Mouse (Mus musculus) heart, postnatal 4 days (tissue): ENCODE measurements around the gene Mbtd1. TPM values are rescaled to one million over a fixed set of nuclear protein-coding genes. Genes with fewer than 3 reads are reported as not detected.
A peak's percentile ranks its signal among the peaks of the same experiment; 100 is the strongest.

ENCODE experiments used
- DNase-seq: peaks from one replicate; pipeline ENCODE4 v3.0.0; 2021
- total RNA-seq, 2 experiments: library from RNA; stranded (reverse); gene quantifications; 2 replicates each; pipeline ENCODE4 v1.2.3; 2021

Gene Mbtd1
- total RNA-seq, 2 experiments from 2014 or later: 35.8 to 40.0 TPM

GRCm38 (mm10) chr11:93948887-93949567 lies 63.4 kb downstream of the Mbtd1 start:
- DNase-seq: no peak

DNA sequence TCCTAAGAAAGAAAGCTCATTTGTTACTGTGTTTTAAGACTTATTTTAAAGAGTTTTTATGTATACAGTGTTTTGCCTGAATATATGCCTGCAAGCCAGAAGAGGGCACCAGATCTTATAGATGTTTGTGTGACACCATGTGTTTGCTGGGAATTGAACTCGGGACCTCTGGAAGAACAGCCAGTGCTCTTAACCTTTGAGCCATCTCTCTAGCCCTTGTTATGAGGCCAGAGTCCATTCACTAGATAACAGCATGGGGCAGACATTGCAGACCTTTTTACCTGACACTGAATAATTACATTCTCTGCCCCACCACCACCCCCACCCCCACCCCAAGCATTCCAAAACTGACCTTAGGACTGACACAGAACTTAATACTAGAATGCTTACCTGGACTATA lies 64.4 kb downstream of the Mbtd1 start:
- no peak for DNase-seq

DNA sequence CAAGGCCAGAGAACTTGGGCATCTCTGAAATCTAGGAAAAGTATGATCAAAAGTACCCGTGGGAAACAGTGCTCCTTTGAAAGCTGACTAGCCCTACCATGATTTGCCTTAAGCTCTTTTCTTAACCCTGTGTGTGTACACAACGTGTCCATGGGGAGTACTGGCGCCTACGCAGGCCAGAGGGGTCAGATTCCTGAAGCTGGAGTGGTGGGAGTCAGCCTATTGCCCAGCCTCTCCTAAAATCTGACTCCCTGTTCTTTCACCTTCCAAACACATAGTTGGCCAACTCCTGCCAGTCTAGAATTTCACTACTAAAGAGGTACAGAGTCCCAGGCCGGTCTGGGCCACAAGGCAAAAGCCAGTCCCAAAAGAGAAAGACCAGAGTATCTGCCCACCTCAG lies 66.7 kb downstream of the Mbtd1 start:
- DNase-seq: no peak

- no peak for DNase-seq
Measured at GRCm38 (mm10) chr11:93954738-93955255, 69.1 kb downstream of the Mbtd1 start.

DNA sequence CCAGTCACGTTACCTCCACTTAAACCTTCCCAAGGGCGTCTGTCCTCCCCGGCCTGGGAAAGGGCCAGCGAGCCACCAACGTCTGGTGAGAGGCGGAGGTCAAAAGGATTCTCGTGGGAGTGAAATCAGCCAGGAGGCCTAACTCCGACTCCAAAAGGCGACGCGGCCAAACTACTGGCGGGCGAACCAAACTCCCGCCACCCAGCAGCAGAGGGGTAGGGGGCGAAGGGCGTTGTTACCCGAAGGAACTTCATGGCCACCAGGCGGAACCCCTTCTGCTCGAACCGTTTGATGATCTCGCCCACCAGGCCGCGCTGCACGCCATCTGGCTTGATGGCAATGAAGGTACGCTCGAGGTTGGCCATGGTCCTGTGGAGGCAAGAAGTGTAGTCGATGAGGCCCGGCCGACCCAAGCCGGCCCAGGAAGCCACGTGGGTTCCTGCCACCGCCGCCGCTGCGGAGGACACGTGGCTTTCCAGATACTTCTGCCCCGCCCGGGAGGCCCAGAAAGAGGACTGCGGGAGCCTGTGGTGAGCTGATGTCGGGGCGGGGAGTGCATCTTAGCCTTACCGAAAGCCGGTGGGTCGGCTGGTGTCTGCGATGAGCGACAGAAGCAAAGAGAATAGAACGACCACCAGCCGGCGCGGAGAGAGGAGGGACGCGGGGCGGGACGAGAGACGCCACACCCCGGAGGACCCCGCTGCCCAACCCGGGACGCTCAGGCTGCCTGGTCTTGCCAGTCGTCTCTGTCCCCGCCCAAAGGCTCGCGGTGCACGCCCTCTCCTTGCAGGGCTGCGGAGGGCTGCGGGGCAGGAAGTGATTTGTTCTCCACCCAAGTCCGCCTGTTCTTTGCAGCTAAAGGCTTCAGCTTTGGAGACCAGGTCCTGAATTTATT lies 69.9 kb downstream of the Mbtd1 start:
- peak; percentile 96 for DNase-seq

DNA sequence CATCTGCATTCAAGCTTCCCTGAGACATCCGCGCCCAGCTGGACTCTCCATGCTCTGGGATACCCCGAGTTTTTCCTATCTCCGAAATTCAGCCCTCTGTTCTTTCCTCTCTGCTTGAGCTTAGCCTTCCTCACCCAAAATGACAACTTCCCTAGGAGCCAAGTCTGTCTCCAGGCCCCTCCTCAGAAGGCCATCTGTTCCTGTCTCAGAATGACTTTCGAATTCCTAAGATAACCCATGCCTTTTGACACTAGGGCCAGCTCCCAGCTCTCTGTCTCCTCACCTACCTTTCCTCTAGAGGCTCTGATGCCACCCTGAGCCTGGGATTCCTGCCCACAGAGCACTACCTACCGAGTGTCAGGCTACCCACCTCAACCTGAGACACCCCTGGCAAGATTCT lies 70.5 kb downstream of the Mbtd1 start, which contains the start of gene Nme2:
Gene Nme2, minus strand, starts transcription at position 101 of the 400 bp plus-strand sequence.
- DNase-seq: no peak

GRCm38 (mm10) chr11:93957031-93957555 lies 71.4 kb downstream of the Mbtd1 start:
- no peak for DNase-seq

- no peak for DNase-seq
Measured at GRCm38 (mm10) chr11:93957746-93958145, 72.1 kb downstream of the Mbtd1 start.

GRCm38 (mm10) chr11:93961482-93961881 lies 75.8 kb downstream of the Mbtd1 start:
- DNase-seq: no peak

GRCm38 (mm10) chr11:93963013-93963412 lies 77.4 kb downstream of the Mbtd1 start:
- DNase-seq: no peak

DNA sequence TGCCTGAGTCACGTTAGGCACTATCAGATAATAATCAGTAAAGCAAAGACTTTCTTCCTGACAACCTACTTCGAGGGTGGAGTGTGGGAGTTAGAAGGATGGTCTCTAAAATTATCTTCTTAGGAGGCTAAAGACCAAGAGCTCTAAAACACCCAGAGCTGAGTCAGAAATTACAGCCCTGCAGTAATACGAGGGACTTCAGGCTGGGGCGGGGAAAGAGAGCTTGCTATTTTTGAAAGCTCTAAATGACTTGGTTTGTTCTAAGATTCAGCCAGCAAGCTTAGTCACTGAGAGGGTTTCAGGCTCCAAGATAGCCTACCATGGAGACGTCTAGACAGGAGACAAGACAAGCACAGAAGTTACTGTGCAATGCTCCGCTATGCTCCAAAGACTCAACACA lies 79.7 kb downstream of the Mbtd1 start:
- no peak for DNase-seq

DNA sequence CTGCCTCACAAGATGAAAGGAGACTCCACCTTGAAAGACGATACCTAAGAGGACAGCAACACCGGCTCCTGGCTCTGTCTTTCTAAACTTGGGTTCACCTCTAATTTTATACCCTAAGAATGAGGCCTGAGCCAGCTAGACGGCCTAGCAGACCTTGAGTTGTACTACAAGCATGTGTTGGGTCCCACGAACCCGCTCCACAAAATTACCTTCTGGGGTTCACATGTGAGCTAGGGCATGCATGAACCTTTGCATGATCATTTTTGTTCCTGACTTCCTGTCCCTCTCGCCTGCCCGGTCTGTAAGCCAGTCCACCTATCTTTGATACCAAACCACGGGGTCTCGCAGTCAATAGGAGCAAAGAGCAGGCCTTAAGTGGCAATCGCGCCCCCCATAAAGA lies 81.7 kb downstream of the Mbtd1 start:
- no peak for DNase-seq

GRCm38 (mm10) chr11:93968005-93968847 lies 82.6 kb downstream of the Mbtd1 start, which contains the start of the genes Gm20390 and Nme1:
TSS of gene Gm20390 (minus strand) at chr11:93968293.
TSS of gene Nme1 (minus strand) at chr11:93968521.
- DNase-seq: peak; percentile 98

GRCm38 (mm10) chr11:93968848-93969128 lies 83.1 kb downstream of the Mbtd1 start:
- no peak for DNase-seq

DNA sequence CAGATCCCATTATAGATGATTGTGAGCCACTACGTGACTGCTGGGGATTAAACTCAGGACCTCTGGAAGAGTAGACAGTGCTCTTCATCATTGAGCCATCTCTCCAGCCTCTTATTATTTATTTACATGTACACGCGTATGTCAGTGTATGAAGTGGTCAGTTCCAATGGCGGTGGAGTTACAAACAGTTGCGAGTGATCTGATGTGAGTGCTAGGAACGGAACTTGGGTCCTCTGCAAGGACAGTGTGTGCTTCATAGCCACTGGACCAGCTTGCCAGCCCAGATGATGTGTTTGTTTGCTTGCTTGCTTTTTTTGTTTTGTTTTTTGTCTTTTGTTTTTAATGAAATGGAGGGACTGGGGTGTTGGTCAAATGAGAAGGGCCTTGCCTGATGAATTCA lies 83.5 kb downstream of the Mbtd1 start:
- DNase-seq: no peak

DNA sequence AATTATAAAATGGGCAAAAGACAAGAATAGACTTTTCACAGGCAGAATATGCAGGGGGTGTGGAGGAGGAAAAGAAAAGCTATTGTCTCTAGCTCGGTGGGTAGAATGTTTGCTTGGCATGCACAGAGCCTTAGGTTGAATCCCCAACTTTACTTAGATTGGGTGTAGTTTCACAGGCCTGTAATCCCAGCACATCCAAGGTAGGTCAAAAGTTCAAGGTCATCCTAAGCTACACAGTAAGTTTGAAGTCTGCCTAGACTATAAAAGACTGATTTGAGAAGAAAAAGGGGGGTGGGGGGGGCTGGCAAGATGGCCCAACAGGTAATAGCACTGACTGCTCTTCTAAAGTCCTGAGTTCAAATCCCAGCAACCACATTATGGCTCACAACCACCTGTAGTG lies 84.1 kb downstream of the Mbtd1 start:
- no peak for DNase-seq

- DNase-seq: no peak
Measured at GRCm38 (mm10) chr11:93972951-93973350, 87.3 kb downstream of the Mbtd1 start.

GRCm38 (mm10) chr11:93979502-93980049 lies 93.9 kb downstream of the Mbtd1 start:
- no peak for DNase-seq

- DNase-seq: no peak
Measured at GRCm38 (mm10) chr11:93984619-93985018, 99.0 kb downstream of the Mbtd1 start.

- no peak for DNase-seq
Measured at GRCm38 (mm10) chr11:93985265-93985664, 99.6 kb downstream of the Mbtd1 start.

- DNase-seq: no peak
Measured at GRCm38 (mm10) chr11:93986298-93986697, 100.6 kb downstream of the Mbtd1 start.

DNA sequence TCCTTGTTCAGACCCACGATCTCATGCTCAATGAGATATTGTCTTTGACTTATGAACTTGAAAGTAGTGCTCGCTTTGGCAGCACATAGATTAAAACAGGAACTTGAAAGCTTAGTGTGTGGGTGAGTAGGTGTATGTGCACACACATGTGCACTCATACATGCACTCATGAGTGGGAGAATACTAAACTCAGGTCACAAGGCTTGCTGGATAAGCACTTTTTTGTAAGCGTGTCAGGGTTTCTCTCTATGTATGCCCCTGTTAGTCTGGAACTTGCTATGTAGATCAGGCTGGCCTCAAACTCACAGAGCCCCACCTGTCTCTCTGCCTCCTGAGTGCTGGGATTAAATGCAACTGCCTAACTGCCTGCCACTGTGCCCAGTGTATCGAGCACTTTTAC lies 101.4 kb downstream of the Mbtd1 start:
- DNase-seq: no peak
